Mouse (Mus musculus): ENCODE measurements around the gene Vwa8. TPM values are rescaled to one million over a fixed set of nuclear protein-coding genes. Genes with fewer than 3 reads are reported as not detected.

Vwa8 gene
- polyA plus RNA-seq, 1 experiment from 2014 or later: 8.1 TPM

GRCm38 (mm10) chr14:79214660-79215249 is 365.9 kb downstream of the Vwa8 start:
- Histone ChIP-seq H3K4me2 (ENCODE audit: low read depth, low read length) (no peak overlapping the region), H3K4me3 (ENCODE audit: low read depth, low read length) (no peak overlapping the region), H3K9me3 (replicated peaks; ENCODE audit: control insufficient read depth, low read length) (no peaks in the 10 kb centered on the region), H3K9ac (replicated peaks; ENCODE audit: low read length) (no peak overlapping the region), H3K27me3 (ENCODE audit: control insufficient read depth, insufficient read depth, low read length) (no peaks in the 10 kb centered on the region), H3K36me3 (replicated peaks; ENCODE audit: control insufficient read depth, insufficient read depth, low read depth, low read length) (no peaks in the 10 kb centered on the region), H3K4me1 (ENCODE audit: control insufficient read depth, insufficient read depth, low read length) (no peaks in the 10 kb centered on the region), H3K27ac (replicated peaks; ENCODE audit: low read depth, low read length) (no peak overlapping the region)
- DNase-seq (ENCODE audit: low spot score): no peak
- WGBS: 88% methylated on average over 8 of the region's 8 CpGs
- ATAC-seq (replicated peaks; ENCODE audit: insufficient number of reproducible peaks, low FRiP score, low TSS enrichment, low read depth): no peak

- Histone ChIP-seq H3K9me3 (replicated peaks; ENCODE audit: control insufficient read depth, low read length) (no peaks in the 10 kb centered on the region), H3K27me3 (ENCODE audit: control insufficient read depth, insufficient read depth, low read length) (no peaks in the 10 kb centered on the region), H3K4me3 (ENCODE audit: low read depth, low read length) (no peak overlapping the region), H3K36me3 (replicated peaks; ENCODE audit: control insufficient read depth, insufficient read depth, low read depth, low read length) (no peaks in the 10 kb centered on the region), H3K4me2 (ENCODE audit: low read depth, low read length) (no peak overlapping the region), H3K27ac (replicated peaks; ENCODE audit: low read depth, low read length) (no peak overlapping the region), H3K9ac (replicated peaks; ENCODE audit: low read length) (no peak overlapping the region), H3K4me1 (ENCODE audit: control insufficient read depth, insufficient read depth, low read length) (no peaks in the 10 kb centered on the region)
- no peak for DNase-seq (ENCODE audit: low spot score)
- WGBS: 59% methylated on average over 2 of the region's 2 CpGs
- no peak for ATAC-seq (replicated peaks; ENCODE audit: insufficient number of reproducible peaks, low FRiP score, low TSS enrichment, low read depth)
Observed at GRCm38 (mm10) chr14:79216366-79216765, 367.5 kb downstream of the Vwa8 start.

- H3K4me1 ChIP-seq (ENCODE audit: control insufficient read depth, insufficient read depth, low read length): no peaks in the 10 kb centered on the region
- no peaks in the 10 kb centered on the region for H3K9me3 ChIP-seq (replicated peaks; ENCODE audit: control insufficient read depth, low read length)
- no peak for DNase-seq (ENCODE audit: low spot score)
- H3K4me2 ChIP-seq (ENCODE audit: low read depth, low read length): no peak overlapping the region
- no peak overlapping the region for H3K4me3 ChIP-seq (ENCODE audit: low read depth, low read length)
- H3K27me3 ChIP-seq (ENCODE audit: control insufficient read depth, insufficient read depth, low read length): no peaks in the 10 kb centered on the region
- H3K27ac ChIP-seq (replicated peaks; ENCODE audit: low read depth, low read length): no peak overlapping the region
- ATAC-seq (replicated peaks; ENCODE audit: insufficient number of reproducible peaks, low FRiP score, low TSS enrichment, low read depth): no peak
- H3K9ac ChIP-seq (replicated peaks; ENCODE audit: low read length): no peak overlapping the region
- WGBS: 89% methylated on average over 12 of the region's 12 CpGs
- no peaks in the 10 kb centered on the region for H3K36me3 ChIP-seq (replicated peaks; ENCODE audit: control insufficient read depth, insufficient read depth, low read depth, low read length)
Observed at GRCm38 (mm10) chr14:79223431-79224036, 374.7 kb downstream of the Vwa8 start.

- Histone ChIP-seq H3K4me1 (ENCODE audit: control insufficient read depth, insufficient read depth, low read length) (no peaks in the 10 kb centered on the region), H3K4me3 (ENCODE audit: low read depth, low read length) (no peak overlapping the region), H3K36me3 (replicated peaks; ENCODE audit: control insufficient read depth, insufficient read depth, low read depth, low read length) (no peaks in the 10 kb centered on the region), H3K4me2 (ENCODE audit: low read depth, low read length) (no peak overlapping the region), H3K9ac (replicated peaks; ENCODE audit: low read length) (no peak overlapping the region), H3K9me3 (replicated peaks; ENCODE audit: control insufficient read depth, low read length) (no peaks in the 10 kb centered on the region), H3K27ac (replicated peaks; ENCODE audit: low read depth, low read length) (no peak overlapping the region), H3K27me3 (ENCODE audit: control insufficient read depth, insufficient read depth, low read length) (no peaks in the 10 kb centered on the region)
- WGBS: 74% methylated on average over 8 of the region's 8 CpGs
- DNase-seq (ENCODE audit: low spot score) (no peak), ATAC-seq (replicated peaks; ENCODE audit: insufficient number of reproducible peaks, low FRiP score, low TSS enrichment, low read depth) (no peak)
Observed at GRCm38 (mm10) chr14:79225458-79225857, 376.6 kb downstream of the Vwa8 start.

GRCm38 (mm10) chr14:79226056-79226455 is 377.2 kb downstream of the Vwa8 start:
- Histone ChIP-seq H3K9ac (replicated peaks; ENCODE audit: low read length) (no peak overlapping the region), H3K4me1 (ENCODE audit: control insufficient read depth, insufficient read depth, low read length) (no peaks in the 10 kb centered on the region), H3K36me3 (replicated peaks; ENCODE audit: control insufficient read depth, insufficient read depth, low read depth, low read length) (no peaks in the 10 kb centered on the region), H3K4me3 (ENCODE audit: low read depth, low read length) (no peak overlapping the region), H3K27me3 (ENCODE audit: control insufficient read depth, insufficient read depth, low read length) (no peaks in the 10 kb centered on the region), H3K4me2 (ENCODE audit: low read depth, low read length) (no peak overlapping the region), H3K27ac (replicated peaks; ENCODE audit: low read depth, low read length) (no peak overlapping the region), H3K9me3 (replicated peaks; ENCODE audit: control insufficient read depth, low read length) (no peaks in the 10 kb centered on the region)
- ATAC-seq (replicated peaks; ENCODE audit: insufficient number of reproducible peaks, low FRiP score, low TSS enrichment, low read depth) (no peak), DNase-seq (ENCODE audit: low spot score) (no peak)
- 83% methylated on average over 9 of the region's 9 CpGs for WGBS

GRCm38 (mm10) chr14:79226741-79227140 is 377.9 kb downstream of the Vwa8 start:
- 86% methylated on average over 6 of the region's 6 CpGs for WGBS
- Histone ChIP-seq H3K9me3 (replicated peaks; ENCODE audit: control insufficient read depth, low read length) (no peaks in the 10 kb centered on the region), H3K27ac (replicated peaks; ENCODE audit: low read depth, low read length) (no peak overlapping the region), H3K4me2 (ENCODE audit: low read depth, low read length) (no peak overlapping the region), H3K4me1 (ENCODE audit: control insufficient read depth, insufficient read depth, low read length) (no peaks in the 10 kb centered on the region), H3K27me3 (ENCODE audit: control insufficient read depth, insufficient read depth, low read length) (no peaks in the 10 kb centered on the region), H3K36me3 (replicated peaks; ENCODE audit: control insufficient read depth, insufficient read depth, low read depth, low read length) (no peaks in the 10 kb centered on the region), H3K4me3 (ENCODE audit: low read depth, low read length) (no peak overlapping the region), H3K9ac (replicated peaks; ENCODE audit: low read length) (no peak overlapping the region)
- DNase-seq (ENCODE audit: low spot score): no peak
- ATAC-seq (replicated peaks; ENCODE audit: insufficient number of reproducible peaks, low FRiP score, low TSS enrichment, low read depth): no peak

GRCm38 (mm10) chr14:79227955-79228354 is 379.1 kb downstream of the Vwa8 start:
- ATAC-seq (replicated peaks; ENCODE audit: insufficient number of reproducible peaks, low FRiP score, low TSS enrichment, low read depth): no peak
- H3K27ac ChIP-seq (replicated peaks; ENCODE audit: low read depth, low read length): no peak overlapping the region
- WGBS: 57% methylated on average over 4 of the region's 4 CpGs

GRCm38 (mm10) chr14:79231677-79232076 is 382.8 kb downstream of the Vwa8 start:
- no peak overlapping the region for H3K9ac ChIP-seq (replicated peaks; ENCODE audit: low read length)
- whole genome bisulfite sequencing: 87% methylated on average over 4 of the region's 4 CpGs
- H3K9me3 ChIP-seq (replicated peaks; ENCODE audit: control insufficient read depth, low read length): no peaks in the 10 kb centered on the region
- no peaks in the 10 kb centered on the region for H3K4me1 ChIP-seq (ENCODE audit: control insufficient read depth, insufficient read depth, low read length)
- H3K4me2 ChIP-seq (ENCODE audit: low read depth, low read length): no peak overlapping the region
- H3K27ac ChIP-seq (replicated peaks; ENCODE audit: low read depth, low read length): no peak overlapping the region
- H3K4me3 ChIP-seq (ENCODE audit: low read depth, low read length): no peak overlapping the region
- no peak for ATAC-seq (replicated peaks; ENCODE audit: insufficient number of reproducible peaks, low FRiP score, low TSS enrichment, low read depth)
- H3K27me3 ChIP-seq (ENCODE audit: control insufficient read depth, insufficient read depth, low read length): no peaks in the 10 kb centered on the region
- H3K36me3 ChIP-seq (replicated peaks; ENCODE audit: control insufficient read depth, insufficient read depth, low read depth, low read length): no peaks in the 10 kb centered on the region
- DNase-seq (ENCODE audit: low spot score): no peak

More at GRCm38 (mm10) chr14:79227955-79228354, 379.1 kb downstream of the Vwa8 start:
- no peaks in the 10 kb centered on the region for H3K9me3 ChIP-seq (replicated peaks; ENCODE audit: control insufficient read depth, low read length)
- no peak overlapping the region for H3K9ac ChIP-seq (replicated peaks; ENCODE audit: low read length)
- no peak for DNase-seq (ENCODE audit: low spot score)
- no peak overlapping the region for H3K4me3 ChIP-seq (ENCODE audit: low read depth, low read length)
- no peaks in the 10 kb centered on the region for H3K36me3 ChIP-seq (replicated peaks; ENCODE audit: control insufficient read depth, insufficient read depth, low read depth, low read length)
- no peaks in the 10 kb centered on the region for H3K27me3 ChIP-seq (ENCODE audit: control insufficient read depth, insufficient read depth, low read length)
- no peak overlapping the region for H3K4me2 ChIP-seq (ENCODE audit: low read depth, low read length)
- H3K4me1 ChIP-seq (ENCODE audit: control insufficient read depth, insufficient read depth, low read length): no peaks in the 10 kb centered on the region
